Mouse (Mus musculus) brain, embryonic 14.5 days (tissue): Measurements from ENCODE around the gene Abhd18. TPM values are rescaled to one million over a fixed set of nuclear protein-coding genes. Genes with fewer than 3 reads are reported as not detected.
"Not testable (repeated sequence)": the region's sequence is repeated elsewhere in the genome, so short reads cannot be mapped to it uniquely, and the experiment has no call there.

ENCODE experiments used
- DNase-seq: peaks from one replicate; pipeline ENCODE4 v3.0.0-alpha.2; 2011; ENCODE audit warnings: low read depth
- CTCF ChIP-seq: fragments of 200-500 bp; IDR thresholded peaks from 2 replicates; pipeline ENCODE4 v1.5.1; 2012; ENCODE audit warnings: inconsistent platforms, mild to moderate bottlenecking, moderate library complexity, borderline replicate concordance; ENCODE audit not compliant: insufficient read depth, insufficient read length; ENCODE audit errors: extremely low read depth
- POLR2A ChIP-seq: fragments of 200-500 bp; IDR thresholded peaks from 2 replicates; pipeline ENCODE4 v1.6.1; 2012; ENCODE audit warnings: mild to moderate bottlenecking, inconsistent platforms, borderline replicate concordance; ENCODE audit not compliant: poor library complexity, insufficient read depth, insufficient read length, severe bottlenecking; ENCODE audit errors: extremely low read depth
- polyA plus RNA-seq: library from polyadenylated mRNA; depleted of rRNA; stranded (reverse); fragments of >200 nt; gene quantifications from 2 replicates; pipeline ENCODE4 v1.2.3, GENCODE M21; 2012; rRNA removed

The Abhd18 gene
- 9.5 and 11.5 TPM in 2 replicates for polyA plus RNA-seq

- not testable (repeated sequence) for DNase-seq
These were observed at the start of gene Abhd18 for GRCm38 (mm10) chr3:40846957-40847017. Gene Abhd18, plus strand, starts transcription at chr3:40846970.

DNA sequence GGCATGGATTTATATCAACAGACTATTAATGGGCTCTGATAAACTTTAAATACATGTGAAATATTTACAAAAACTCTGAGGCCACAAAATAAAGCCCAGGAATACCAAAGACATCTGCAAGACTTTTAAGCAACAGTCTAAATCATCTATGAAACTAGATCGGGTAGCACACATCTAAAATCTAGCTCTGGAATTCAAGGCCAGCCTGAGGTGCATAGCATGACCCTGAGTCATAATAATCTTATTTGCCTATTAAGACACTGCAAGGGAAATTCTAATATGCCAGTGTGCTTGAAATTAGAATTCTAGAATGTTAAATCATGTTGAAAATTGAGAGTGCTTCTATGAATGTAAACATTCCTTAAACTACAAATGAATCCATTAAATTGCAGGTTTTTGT is 48.7 kb upstream of the Abhd18 start:
- no peak for DNase-seq

DNA sequence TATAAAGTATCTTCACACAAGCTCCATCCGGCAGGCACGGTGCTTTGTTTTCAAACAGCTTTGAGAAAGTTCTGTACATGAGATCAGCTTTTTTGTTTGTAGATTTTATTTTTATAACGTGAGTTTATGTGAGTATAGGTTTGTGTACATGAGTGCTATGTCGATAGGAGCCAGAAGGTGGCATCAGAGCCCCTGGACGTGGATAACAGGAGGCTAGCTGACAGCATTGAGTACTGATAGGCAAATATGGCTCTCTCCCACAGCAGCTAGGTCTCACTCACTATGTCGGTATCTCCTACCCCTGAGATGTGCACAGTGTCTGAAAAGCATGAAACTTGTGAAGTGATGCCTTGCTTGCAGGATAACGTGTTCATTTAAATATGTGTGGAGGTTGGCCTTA is 48.3 kb upstream of the Abhd18 start:
- DNase-seq, result peak; percentile 74
- peak; percentile 50; the same call in 1 of the 2 replicates for TF ChIP-seq CTCF
- TF ChIP-seq POLR2A, result no peak

More for the DNA sequence above, 48.7 kb upstream of the Abhd18 start:
- TF ChIP-seq CTCF (no peak), POLR2A (no peak)

- peak; percentile 98 for DNase-seq
- TF ChIP-seq CTCF (no peak), POLR2A (0 out of 2 replicates have a peak, but pooled peaks have one; percentile 6)
These were observed 47.0 kb upstream of the Abhd18 start, which contains the start of gene Plk4 for GRCm38 (mm10) chr3:40799530-40800372. Gene Plk4, plus strand, starts transcription at chr3:40800019.

- DNase-seq, result no peak
- no peak for TF ChIP-seq CTCF
- TF ChIP-seq POLR2A, result no peak
These were observed 46.4 kb upstream of the Abhd18 start for GRCm38 (mm10) chr3:40800373-40800823.

GRCm38 (mm10) chr3:40806871-40807270 is 39.9 kb upstream of the Abhd18 start:
- DNase-seq, result no peak
- no peak for TF ChIP-seq POLR2A
- no peak for TF ChIP-seq CTCF

DNA sequence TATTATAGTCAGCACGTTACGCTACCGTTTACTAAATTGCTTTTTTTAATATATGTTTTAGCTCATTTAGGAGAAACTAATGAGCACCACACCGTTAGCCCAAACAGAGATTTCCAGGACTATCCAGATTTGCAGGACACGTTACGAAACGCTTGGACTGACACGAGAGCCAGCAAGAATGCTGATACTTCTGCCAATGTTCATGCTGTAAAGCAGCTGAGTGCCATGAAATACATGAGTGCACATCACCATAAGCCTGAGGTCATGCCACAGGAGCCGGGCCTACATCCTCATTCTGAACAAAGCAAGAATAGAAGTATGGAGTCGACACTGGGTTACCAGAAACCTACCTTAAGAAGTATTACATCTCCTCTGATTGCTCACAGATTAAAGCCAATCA is 38.1 kb upstream of the Abhd18 start:
- TF ChIP-seq POLR2A (no peak), CTCF (no peak)

GRCm38 (mm10) chr3:40809894-40810293 is 36.9 kb upstream of the Abhd18 start:
- peak; percentile 27 for DNase-seq
- no peak for TF ChIP-seq CTCF
- no peak for TF ChIP-seq POLR2A

More for the DNA sequence above, 38.1 kb upstream of the Abhd18 start:
- no peak for DNase-seq

- no peak for TF ChIP-seq CTCF
- TF ChIP-seq POLR2A, result no peak
- DNase-seq, result no peak
These were observed 33.5 kb upstream of the Abhd18 start for GRCm38 (mm10) chr3:40813275-40813674.

GRCm38 (mm10) chr3:40845521-40845920 is 1.2 kb upstream of the Abhd18 start:
- DNase-seq, result peak; percentile 19

DNA sequence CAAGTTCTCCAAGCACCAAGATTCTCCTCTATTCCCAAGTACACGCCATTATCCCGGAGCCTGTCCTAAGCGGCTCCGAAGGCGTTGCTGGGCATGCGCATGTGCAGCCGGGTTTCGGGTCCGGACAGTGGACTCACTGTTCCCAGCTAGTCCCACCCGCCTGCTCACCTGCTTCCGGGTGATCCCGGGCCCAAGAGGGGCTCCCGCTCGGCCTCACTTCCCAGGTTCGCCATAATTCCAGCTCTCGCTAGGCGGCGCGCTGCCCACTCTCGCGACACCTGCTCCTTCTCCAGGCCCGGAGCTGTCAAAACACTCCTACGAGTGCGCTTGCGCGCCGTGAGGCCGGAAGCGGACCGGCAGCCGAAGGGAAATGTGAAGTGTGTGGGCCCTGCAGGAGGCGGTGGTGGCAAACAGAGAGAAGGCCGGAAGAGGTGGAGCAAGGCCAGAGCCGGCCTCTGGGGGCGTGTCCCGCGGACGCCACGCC is 255 bp upstream of the Abhd18 start, which contains the start of gene Mfsd8:
Gene Mfsd8, minus strand, starts transcription at position 414 of the 484 bp plus-strand sequence.
- peak; percentile 52 for TF ChIP-seq CTCF
- peak; percentile 99 for DNase-seq

DNA sequence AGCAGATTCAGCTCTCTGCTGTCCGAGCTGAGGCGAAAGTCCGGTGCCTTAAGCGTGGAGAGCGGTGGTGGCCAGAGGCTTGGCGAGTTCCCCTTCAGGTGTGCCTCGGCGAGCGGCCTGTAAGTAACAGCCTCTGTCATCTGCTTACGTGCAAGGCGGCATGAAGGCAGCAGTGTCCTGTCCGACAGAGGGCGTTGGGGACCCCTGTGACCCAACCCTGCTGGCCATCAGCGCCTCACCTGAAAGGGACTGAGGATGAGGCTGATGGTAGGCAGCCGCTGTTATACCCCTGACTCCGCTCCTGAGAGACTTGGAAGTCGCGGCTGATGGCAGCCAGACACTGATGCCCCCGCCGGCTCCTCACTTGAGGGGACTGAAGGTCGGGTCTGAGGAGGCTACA is 248 bp downstream of the Abhd18 start:
- TF ChIP-seq CTCF, result peak; percentile 23; the same call in 1 of the 2 replicates
- DNase-seq, result peak; percentile 73

- DNase-seq, result not testable (repeated sequence)
These were observed 1.2 kb downstream of the Abhd18 start for GRCm38 (mm10) chr3:40847936-40848335.

DNA sequence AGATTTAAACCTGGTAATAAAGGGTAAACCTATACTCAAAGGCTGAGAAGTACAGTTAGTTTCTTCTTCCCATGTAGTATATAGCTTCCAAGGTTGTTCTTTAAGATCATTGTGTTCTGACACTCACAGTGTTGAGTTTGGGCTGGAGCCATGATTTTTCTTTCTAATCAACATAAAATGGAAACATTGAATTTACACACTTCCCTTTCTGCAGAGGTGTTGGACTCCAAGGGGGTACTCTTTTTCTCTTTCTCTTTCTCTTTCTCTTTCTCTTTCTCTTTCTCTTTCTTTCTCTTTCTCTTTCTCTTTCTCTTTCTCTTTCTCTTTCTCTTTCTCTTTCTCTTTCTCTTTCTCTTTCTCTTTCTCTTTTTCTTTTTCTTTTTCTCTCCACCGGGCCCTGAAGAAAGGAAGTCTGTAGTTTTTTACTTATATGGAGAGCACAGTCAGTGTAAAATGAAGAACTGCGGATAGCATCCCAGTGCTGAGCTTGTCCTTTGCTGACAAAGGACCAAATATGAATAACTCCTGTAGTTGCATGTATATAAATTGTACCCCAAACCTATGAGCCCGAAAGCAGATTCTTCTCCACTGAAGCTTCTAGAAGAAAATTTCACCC is 6.5 kb downstream of the Abhd18 start:
- DNase-seq, result not testable (repeated sequence)
